Mouse (Mus musculus): ENCODE results near the gene Mns1.
"Not testable (repeated sequence)": the region's sequence is repeated elsewhere in the genome, so short reads cannot be mapped to it uniquely, and the experiment has no call there.

Mns1 gene

GRCm38 (mm10) chr9:72437822-72438701 is at the start of gene Mns1:
Gene Mns1, plus strand, starts transcription at chr9:72438011.
- peak; percentile 87 for DNase-seq (ENCODE audit: low spot score)

DNA sequence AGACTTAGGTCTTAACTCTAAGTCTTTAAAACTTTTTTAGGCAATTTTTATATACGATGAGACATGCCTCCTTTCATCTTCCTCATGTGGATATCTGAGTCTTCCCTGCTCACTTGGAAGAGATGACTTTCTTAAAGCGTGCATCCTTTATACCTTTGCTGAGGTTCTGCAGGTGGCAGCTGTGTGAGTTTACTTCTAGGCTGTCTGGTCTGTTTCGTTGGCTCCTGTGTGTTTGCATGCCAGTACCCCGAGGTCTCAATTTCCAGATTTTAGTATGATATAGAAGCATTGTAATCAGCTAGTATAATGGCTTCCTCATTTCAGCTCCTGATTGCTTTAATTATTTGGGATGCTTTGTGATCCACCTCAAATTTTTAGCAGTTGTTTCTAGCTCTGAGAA is 48.9 kb upstream of the Mns1 start:
- no peak for DNase-seq (ENCODE audit: low spot score)

DNA sequence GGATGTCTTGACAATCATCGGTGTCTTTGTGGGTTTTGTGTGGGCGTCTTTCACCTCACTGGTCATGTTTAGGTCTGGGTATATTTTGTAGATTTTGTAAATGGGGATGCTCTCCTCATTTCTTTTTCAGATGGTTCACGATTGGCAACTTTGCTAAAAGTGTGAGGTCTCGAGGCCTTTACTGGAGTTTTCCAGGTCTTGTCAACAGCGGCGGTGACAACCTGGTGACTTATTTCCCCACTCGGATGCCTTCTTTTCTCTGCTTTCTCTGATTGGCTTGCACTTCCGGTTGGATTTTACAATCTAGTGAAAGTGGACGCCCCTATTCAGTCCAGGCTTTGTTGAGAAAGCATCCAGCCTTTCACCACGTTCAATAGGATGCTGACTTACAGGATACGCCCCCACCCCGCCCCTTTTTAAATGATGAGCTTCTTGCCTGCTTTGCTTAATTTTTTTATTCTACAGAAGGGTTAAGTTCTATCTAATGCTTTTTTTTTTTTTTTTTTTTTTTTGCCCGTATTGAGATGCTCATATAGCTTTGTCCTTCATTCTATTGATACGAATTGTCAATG is 48.3 kb upstream of the Mns1 start:
- no peak for DNase-seq (ENCODE audit: low spot score)

GRCm38 (mm10) chr9:72390321-72391077 is 47.3 kb upstream of the Mns1 start:
- DNase-seq (ENCODE audit: low spot score): peak; percentile 7

- no peak for DNase-seq (ENCODE audit: low spot score)
These were observed 45.1 kb upstream of the Mns1 start for GRCm38 (mm10) chr9:72392686-72393085.

DNA sequence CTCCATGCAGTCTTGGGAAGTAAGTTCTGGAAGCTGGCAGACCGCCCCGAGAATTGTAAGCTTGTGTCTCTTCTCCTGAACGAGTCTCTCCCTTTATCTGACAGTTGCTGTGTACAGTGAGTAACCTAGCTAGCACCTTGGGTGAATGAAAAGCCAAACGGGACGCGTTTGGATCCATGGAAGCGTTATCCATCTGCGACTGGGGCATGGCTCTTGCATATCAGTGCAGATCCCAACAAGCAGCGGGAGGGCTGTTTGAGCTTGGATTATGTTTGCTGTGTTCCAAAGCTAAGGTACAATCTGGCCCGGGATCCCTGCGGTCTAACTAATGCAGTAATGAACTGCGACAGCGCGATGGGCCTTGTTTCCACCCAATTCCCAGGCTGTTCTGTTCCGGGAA is 44.6 kb upstream of the Mns1 start:
- DNase-seq (ENCODE audit: low spot score): no peak

- DNase-seq (ENCODE audit: low spot score): no peak
These were observed 43.9 kb upstream of the Mns1 start for GRCm38 (mm10) chr9:72393869-72394341.

DNA sequence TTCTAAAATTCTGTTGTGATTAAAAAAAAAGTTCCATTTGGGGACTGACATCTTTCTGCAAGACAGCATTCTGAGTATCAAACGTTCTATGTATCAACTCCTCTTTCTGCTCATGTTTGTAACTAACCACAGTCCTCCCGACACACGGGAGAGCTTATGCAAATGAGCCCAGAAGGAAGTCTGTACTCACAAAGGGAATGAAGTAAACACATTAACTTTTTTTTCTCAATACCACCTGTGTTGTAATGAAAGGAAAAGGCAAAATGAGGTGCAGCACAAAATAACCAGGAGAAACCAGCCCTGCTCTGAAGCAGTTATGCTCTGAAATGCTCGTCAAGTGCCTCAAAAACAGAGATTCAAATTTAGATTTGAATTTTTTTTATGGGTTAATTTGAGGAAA is 37.7 kb upstream of the Mns1 start:
- DNase-seq (ENCODE audit: low spot score): no peak

- not testable (repeated sequence) for DNase-seq (ENCODE audit: low spot score)
These were observed 36.0 kb upstream of the Mns1 start for GRCm38 (mm10) chr9:72401769-72402168.

DNA sequence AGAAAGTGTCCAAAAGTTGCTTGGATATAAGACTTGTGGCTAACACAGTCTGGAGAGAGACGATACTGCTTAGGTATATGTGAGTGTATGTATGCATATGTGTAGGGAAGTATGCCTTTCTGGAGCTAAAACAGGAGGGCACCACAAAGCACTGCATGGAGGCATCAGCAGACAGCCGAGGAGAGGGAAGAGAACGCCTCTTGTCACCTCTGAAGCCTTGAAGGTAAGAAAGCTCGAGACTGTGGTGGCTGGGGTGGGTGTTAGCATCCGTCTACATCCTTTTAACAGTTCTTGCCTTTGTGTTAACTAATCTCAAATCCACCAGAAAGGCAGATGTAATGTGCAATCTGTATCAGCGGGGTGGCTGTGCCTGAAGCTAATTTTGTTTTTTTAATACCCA is 34.4 kb upstream of the Mns1 start:
- no peak for DNase-seq (ENCODE audit: low spot score)

- DNase-seq (ENCODE audit: low spot score): no peak
These were observed 33.4 kb upstream of the Mns1 start for GRCm38 (mm10) chr9:72404446-72404845.

DNA sequence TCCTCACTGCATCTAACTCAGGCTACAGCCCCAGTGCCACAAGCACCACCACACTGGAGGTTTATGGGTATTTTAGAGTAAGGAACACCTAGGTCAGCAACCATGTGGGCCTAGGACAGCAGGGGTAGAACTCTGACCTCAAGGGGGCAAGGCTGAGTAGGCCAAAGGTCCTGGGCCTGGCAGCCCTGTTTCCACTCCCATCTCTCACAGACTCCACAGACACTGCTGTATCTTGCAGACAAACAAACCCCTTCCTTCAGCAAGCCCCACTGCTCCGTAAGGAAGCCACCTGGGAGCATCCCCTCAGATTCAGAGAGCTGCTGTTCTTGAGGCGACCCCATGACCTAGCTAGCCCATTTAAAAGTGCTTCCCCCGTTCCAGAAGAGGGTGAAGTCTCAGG is 32.9 kb upstream of the Mns1 start:
- no peak for DNase-seq (ENCODE audit: low spot score)

DNA sequence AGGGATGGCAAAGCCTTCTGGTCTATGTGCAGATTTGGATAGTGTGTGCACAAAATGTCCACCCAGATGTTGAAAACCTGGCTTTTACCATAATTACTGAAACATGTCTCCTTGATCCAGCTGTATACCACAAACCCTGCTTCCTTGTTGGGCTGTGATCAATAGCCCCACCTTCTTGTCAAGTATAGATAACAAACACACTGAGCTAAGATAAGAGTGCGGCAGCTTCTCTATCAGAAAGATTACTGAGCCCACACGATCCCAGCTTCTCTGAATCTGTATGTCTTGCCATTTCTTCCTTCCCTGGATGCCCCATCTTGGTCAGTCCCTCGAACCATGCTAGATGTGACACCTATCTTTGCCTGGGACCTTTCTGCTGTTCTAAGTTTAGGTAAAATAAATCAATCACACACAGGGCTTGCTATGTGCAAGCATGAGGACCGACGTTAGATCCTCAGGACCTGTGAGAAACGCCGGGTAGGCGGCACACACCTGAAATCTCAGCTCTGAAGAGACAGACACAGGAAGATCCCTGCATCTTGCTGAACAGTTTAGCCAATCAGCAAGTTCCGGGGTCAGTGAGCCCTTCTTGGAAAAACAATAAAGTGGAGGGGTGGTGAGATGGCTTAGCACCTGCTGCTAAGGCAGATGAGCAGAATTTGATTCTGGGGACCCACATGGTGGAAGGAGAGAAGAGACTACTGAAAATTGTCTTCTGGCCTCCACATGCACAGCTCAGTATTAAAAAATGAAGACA is 31.8 kb upstream of the Mns1 start:
- DNase-seq (ENCODE audit: low spot score): no peak

- peak; percentile 42 for DNase-seq (ENCODE audit: low spot score)
These were observed 29.7 kb upstream of the Mns1 start for GRCm38 (mm10) chr9:72408131-72408586.

- no peak for DNase-seq (ENCODE audit: low spot score)
These were observed 28.2 kb upstream of the Mns1 start for GRCm38 (mm10) chr9:72409381-72410225.

- no peak for DNase-seq (ENCODE audit: low spot score)
These were observed 26.1 kb upstream of the Mns1 start for GRCm38 (mm10) chr9:72411746-72412145.

GRCm38 (mm10) chr9:72418443-72418842 is 19.4 kb upstream of the Mns1 start:
- DNase-seq (ENCODE audit: low spot score): no peak

- DNase-seq (ENCODE audit: low spot score): no peak
These were observed 17.3 kb upstream of the Mns1 start for GRCm38 (mm10) chr9:72420490-72420889.

DNA sequence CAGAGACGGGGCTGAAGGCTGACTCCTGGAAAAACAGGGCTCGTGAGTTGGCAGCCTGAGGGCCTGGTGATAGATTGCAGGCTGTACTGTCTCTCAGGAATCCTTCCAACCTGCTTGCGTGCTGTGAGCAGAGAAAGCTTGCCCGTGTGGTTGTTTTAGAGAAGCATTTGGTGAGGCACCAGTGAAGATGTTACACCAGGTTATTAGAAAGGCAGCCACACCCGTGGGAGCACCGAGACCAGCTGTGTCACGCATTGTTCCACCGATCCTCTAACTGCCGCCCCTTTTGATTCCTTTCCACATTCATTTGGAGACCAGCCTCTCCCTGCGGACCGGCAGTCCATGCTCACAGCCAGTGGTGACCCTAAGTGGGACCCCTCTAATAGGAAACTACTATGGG is 15.5 kb upstream of the Mns1 start:
- no peak for DNase-seq (ENCODE audit: low spot score)

DNA sequence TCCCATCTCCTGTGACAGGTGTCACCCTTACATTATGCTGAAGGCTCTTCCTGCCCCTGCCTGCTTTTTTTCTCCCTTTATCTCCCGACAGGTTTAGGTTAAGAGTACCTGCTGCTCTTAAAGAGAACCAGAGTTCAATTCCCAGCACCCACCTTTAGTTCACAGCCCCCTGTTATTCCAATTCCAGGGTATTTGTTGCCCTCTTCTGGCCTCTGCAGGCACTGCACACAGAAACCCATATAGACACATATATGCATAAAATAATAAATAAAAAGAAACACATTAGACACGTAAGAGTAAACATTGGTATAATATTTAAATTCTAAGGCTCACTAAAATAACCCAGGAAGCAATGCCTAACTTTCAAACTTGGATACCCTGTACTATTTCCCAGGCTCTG is 15.1 kb upstream of the Mns1 start:
- no peak for DNase-seq (ENCODE audit: low spot score)

DNA sequence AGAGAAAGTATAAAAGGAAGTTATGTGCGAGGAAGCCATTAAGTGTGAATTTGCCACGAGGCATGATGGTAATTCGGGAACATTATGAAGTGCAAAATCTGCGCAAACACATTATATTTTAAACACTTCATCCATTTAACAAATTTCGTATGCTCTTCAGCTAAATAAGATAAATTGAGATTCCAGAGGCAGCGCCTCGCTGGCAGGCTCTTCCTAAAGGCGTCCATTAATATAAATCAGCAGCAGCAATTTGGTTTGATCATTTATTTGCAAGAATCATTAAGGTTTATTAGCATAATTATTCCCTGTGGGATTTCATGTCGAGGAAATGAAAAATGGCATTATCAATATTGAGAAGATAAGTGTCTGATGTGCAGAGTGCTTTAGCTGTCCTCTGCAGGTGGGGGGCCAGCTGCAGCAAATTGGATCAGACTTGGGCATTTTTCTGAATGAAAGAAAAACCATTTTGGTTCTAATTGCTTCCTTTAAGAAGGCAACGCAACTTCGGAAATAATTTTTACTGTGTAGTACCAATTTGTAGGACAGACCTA is 12.4 kb upstream of the Mns1 start:
- no peak for DNase-seq (ENCODE audit: low spot score)

All from ovary, adult 18-20 months (tissue).